Mouse (Mus musculus) stomach, postnatal 0 days (tissue): Measurements from ENCODE around the gene Traf5.

ENCODE experiments used
- CTCF ChIP-seq: IDR thresholded peaks from 2 replicates; pipeline ENCODE4 v1.5.1; 2016; ENCODE audit warnings: antibody characterized with exemption, low read depth, mild to moderate bottlenecking, moderate library complexity
- EP300 ChIP-seq: optimal IDR thresholded peaks from 2 replicates; pipeline ENCODE3; 2016; ENCODE audit warnings: antibody characterized with exemption

DNA sequence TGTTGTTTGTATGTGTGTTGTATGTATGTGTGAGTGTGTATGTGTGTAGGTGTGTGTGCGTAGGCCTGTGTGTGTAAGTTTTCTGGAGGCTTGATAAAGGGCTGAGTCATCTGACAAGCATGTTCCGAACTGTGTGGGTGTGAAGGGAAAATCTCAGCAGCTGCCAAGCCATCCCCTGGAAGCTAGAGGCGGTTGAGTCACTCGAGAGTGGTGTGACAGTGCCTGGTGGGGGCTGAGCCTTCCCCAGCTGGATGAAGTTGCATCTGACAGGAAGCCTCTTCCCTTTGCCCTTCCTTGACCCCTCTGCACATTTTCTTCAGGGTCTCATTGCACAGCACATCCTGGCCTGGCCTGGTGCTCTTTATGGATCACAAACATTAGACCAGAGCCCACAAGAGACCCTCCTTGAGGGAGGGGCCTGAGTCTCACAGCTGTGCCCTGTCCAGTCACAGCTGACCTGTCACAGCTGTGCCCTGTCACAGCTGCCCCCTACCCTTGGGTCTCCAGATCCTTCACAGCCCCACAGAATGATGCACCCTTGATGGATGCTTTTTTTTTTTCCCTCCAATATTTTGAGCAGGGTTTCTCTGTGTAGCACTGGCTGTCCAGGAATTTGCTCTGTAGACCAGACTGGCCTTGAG, 30.6 kb downstream of the Traf5 start:
- TF ChIP-seq CTCF (no peak), EP300 (no peak)
